Mouse (Mus musculus): ENCODE measurements at regions not wholly inside any gene's neighbourhood (a gene's known extent, or its start where the extent isn't known, plus 50 kb on each side); places are given as distances from the start of the nearest gene placed in this dataset.

DNA sequence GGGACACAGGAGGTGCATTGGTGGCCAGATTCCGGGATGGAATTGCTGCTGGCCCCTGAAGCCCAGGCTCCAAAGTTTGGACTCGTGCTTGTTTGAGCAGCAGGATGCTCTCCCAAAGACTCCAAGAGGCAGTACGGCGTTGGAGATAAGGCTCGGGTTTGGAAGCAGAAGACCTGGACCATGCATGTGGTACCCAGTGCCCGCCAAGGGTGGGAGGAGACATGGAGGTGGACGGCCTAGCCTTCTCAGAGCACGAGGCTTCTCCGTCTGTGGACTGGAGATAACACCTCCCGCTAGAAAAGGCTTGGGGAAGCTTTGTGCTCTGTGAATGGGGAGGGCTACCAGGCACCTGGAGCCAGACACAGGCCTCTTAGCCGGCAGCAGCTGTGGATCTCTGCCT lies 271.7 kb downstream of the Rps6kc1 start:
- TF ChIP-seq POLR2A (IDR thresholded peaks at IDR 0.05; ENCODE audit: control insufficient read depth, low read depth, low read length) (no peak), CTCF (IDR thresholded peaks at IDR 0.05; ENCODE audit: control insufficient read depth, insufficient read depth, insufficient replicate concordance, low read depth, low read length) (no peak)
